Mouse (Mus musculus) cerebellum, adult 2 months (tissue): ENCODE measurements at regions not wholly inside any gene's neighbourhood (a gene's known extent, or its start where the extent isn't known, plus 50 kb on each side); places are given as distances from the start of the nearest gene placed in this dataset.

Source experiments
- CTCF ChIP-seq: fragments of 200-500 bp; IDR thresholded peaks from 2 replicates; pipeline ENCODE4 v1.5.1; 2011; ENCODE audit warnings: low read depth, mild to moderate bottlenecking, control low read depth, low read length, moderate library complexity, borderline replicate concordance; ENCODE audit not compliant: insufficient read depth
- POLR2A ChIP-seq: fragments of 200-500 bp; IDR thresholded peaks from 2 replicates; pipeline ENCODE4 v1.6.1; 2011; ENCODE audit warnings: low read length, control low read depth, borderline replicate concordance; ENCODE audit not compliant: insufficient read depth

DNA sequence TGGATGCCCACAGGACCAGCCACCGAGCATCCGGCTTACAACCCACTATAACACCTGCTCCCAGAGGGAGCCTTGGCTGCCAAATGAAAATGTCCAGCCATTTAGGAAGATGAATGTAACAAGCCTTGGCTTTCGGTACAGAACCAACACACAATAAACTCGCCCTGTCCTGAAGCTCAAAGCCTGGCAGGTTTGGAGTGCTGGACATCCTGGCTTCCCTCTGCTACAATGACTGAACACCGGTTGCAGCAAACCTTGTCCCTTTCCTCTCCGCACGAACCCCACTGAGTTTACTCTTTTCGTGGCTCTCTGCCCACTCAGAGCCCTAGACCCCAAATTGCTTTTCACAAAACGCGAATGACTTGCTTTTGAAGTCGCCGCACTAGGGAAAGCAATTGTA lies 441.9 kb downstream of the Glrx3 start:
- no peak for TF ChIP-seq CTCF
- no peak for TF ChIP-seq POLR2A
